Mouse (Mus musculus) heart, adult 2 months (tissue): Measurements from ENCODE around the gene 0610010K14Rik.

Source experiments
- CTCF ChIP-seq: fragments of 200-600 bp; IDR thresholded peaks from 2 replicates; pipeline ENCODE4 v1.8.1; 2022; ENCODE audit warnings: antibody characterized with exemption, mild to moderate bottlenecking, moderate library complexity
- EP300 ChIP-seq: fragments of 200-500 bp; IDR thresholded peaks from 2 replicates; pipeline ENCODE4 v1.6.1; 2011; ENCODE audit warnings: low read depth, low read length, control low read depth; ENCODE audit not compliant: insufficient read depth
- POLR2A ChIP-seq: fragments of 200-500 bp; IDR thresholded peaks from 2 replicates; pipeline ENCODE4 v1.6.1; 2011; ENCODE audit warnings: mild to moderate bottlenecking, low read depth, low read length, control low read depth; ENCODE audit not compliant: insufficient read depth

- TF ChIP-seq EP300 (peak; percentile 100), CTCF (no peak), POLR2A (peak; percentile 68; the same call in 1 of the 2 replicates)
Measured at GRCm38 (mm10) chr11:70223724-70224123, 14.0 kb downstream of the 0610010K14Rik start.
